Mouse (Mus musculus) cortical plate, adult 2 months (tissue): ENCODE measurements around the gene Gm5128.
"Not testable (repeated sequence)": the region's sequence is repeated elsewhere in the genome, so short reads cannot be mapped to it uniquely, and the experiment has no call there.

ENCODE experiments used
- CTCF ChIP-seq: fragments of 200-500 bp; IDR thresholded peaks from 2 replicates; pipeline ENCODE4 v1.5.1; 2011; ENCODE audit warnings: mild to moderate bottlenecking, control low read depth, low read length; ENCODE audit not compliant: insufficient read depth; ENCODE audit errors: extremely low read depth
- POLR2A ChIP-seq: fragments of 200-500 bp; IDR thresholded peaks from 2 replicates; pipeline ENCODE4 v1.6.1; 2011; ENCODE audit warnings: mild to moderate bottlenecking, low read length, control low read depth; ENCODE audit not compliant: insufficient read depth; ENCODE audit errors: extremely low read depth

DNA sequence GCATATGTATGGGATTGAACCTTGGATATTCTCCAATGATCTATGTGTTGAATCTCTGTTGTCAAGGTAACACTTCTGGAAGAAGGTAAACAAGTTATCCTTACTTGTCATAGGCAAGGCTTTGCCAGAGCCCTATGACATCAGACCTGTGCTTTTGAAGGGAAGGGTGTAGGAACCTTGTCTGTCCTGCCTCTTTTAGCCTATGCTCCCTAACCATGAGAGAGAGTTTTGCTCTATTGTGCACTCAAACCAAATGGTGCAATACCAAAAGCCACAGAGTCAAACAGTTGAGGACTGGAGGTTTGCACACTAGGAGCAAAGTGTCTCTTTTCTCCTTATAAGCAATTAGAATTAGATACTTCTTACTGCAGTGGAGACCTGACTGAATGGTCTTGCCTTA, 48.7 kb downstream of the Gm5128 start:
- TF ChIP-seq CTCF, POLR2A: not testable (repeated sequence)
